Mouse (Mus musculus) C2C12 (cell line): Measurements from ENCODE around the gene Robo4.

ENCODE experiments used
- CTCF ChIP-seq: IDR thresholded peaks from one replicate; pipeline ENCODE4 v1.5.1; 2011; ENCODE audit not compliant: control insufficient read depth, insufficient read depth, insufficient read length
- MYOG ChIP-seq: IDR thresholded peaks from one replicate; pipeline ENCODE4 v1.6.1; 2011; ENCODE audit not compliant: control insufficient read depth, insufficient read length; ENCODE audit errors: extremely low read depth

DNA sequence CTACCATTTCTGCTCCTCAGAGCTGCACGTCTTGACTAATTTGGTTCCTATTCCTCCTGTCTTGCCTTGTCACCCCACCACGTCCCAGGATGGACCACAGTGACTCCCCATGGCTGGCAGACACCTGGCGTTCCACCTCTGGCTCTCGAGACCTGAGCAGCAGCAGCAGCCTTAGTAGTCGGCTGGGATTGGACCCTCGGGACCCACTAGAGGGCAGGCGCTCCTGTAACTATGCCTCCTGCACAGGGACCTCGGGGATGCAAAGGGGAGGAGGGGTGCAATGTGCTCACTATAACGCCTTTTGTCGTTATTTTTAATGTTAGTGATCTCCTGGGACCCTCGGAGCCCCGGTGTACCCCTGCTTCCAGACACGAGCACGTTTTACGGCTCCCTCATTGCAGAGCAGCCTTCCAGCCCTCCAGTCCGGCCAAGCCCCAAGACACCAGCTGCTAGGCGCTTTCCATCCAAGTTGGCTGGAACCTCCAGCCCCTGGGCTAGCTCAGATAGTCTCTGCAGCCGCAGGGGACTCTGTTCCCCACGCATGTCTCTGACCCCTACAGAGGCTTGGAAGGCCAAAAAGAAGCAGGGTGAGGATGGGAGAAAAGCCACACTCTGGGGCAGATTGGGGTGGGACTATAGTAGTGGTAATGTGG is 6.3 kb downstream of the Robo4 start:
- no peak for TF ChIP-seq CTCF
- TF ChIP-seq MYOG = no peak
